Mouse (Mus musculus) heart, embryonic 12.5 days (tissue): ENCODE data around the gene Tgfbr3. TPM values are rescaled to one million over a fixed set of nuclear protein-coding genes. Genes with fewer than 3 reads are reported as not detected.
A peak's percentile ranks its signal among the peaks of the same experiment; 100 is the strongest.
"Not testable (repeated sequence)": the region's sequence is repeated elsewhere in the genome, so short reads cannot be mapped to it uniquely, and the experiment has no call there.

Experiments
- ATAC-seq: fragments of 200-750 bp; cut with Nextera tagmentation; 2 replicates; pipeline ENCODE4 v1.8.0; 2017; ENCODE audit warnings: moderate TSS enrichment, moderate library complexity; ENCODE audit not compliant: insufficient number of reproducible peaks, low FRiP score
- H3K27ac ChIP-seq: fragments of 300-500 bp; sonication (generic); 2 replicates; pipeline ENCODE4 v1.5.1; 2016; ENCODE audit warnings: mild to moderate bottlenecking, moderate library complexity; ENCODE audit not compliant: poor library complexity, severe bottlenecking
- H3K27me3 ChIP-seq: fragments of 300-500 bp; sonication (generic); replicated peaks from 2 replicates; pipeline ENCODE4 v1.6.1; 2016; ENCODE audit warnings: mild to moderate bottlenecking, moderate library complexity
- H3K36me3 ChIP-seq: fragments of 300-500 bp; sonication (generic); 2 replicates; pipeline ENCODE4 v1.6.1; 2016; ENCODE audit warnings: mild to moderate bottlenecking, moderate library complexity
- H3K4me1 ChIP-seq: fragments of 300-500 bp; sonication (generic); replicated peaks from 2 replicates; pipeline ENCODE4 v1.6.1; 2016; ENCODE audit warnings: mild to moderate bottlenecking
- H3K4me2 ChIP-seq: fragments of 300-500 bp; sonication (generic); 2 replicates; pipeline ENCODE4 v1.6.1; 2016; ENCODE audit warnings: mild to moderate bottlenecking, moderate library complexity
- H3K4me3 ChIP-seq: fragments of 300-500 bp; sonication (generic); 2 replicates; pipeline ENCODE4 v1.5.1; 2016; ENCODE audit warnings: mild to moderate bottlenecking
- H3K9ac ChIP-seq: fragments of 300-500 bp; sonication (generic); 2 replicates; pipeline ENCODE4 v1.6.1; 2016; ENCODE audit warnings: mild to moderate bottlenecking, moderate library complexity
- H3K9me3 ChIP-seq: fragments of 300-500 bp; sonication (generic); replicated peaks from 2 replicates; pipeline ENCODE4 v1.6.1; 2016; ENCODE audit warnings: mild to moderate bottlenecking, moderate library complexity
- WGBS: fragments of 180-500 bp; shearing (Covaris S2); methylation state at CpG from one replicate; pipeline ENCODE4 v1.1.7; 2016; 5-methylcytosine and 5-hydroxymethylcytosine counted together
- polyA plus RNA-seq: library from polyadenylated mRNA; unstranded; fragments of >200 nt; fragmentation: Nextera tagmentation; extraction: Ambion mirVana; gene quantifications from 2 replicates; pipeline ENCODE4 v1.2.1, GENCODE M21; 2016

Tgfbr3 gene
- polyA plus RNA-seq, 1 experiment from 2014 or later: 38.1 TPM

DNA sequence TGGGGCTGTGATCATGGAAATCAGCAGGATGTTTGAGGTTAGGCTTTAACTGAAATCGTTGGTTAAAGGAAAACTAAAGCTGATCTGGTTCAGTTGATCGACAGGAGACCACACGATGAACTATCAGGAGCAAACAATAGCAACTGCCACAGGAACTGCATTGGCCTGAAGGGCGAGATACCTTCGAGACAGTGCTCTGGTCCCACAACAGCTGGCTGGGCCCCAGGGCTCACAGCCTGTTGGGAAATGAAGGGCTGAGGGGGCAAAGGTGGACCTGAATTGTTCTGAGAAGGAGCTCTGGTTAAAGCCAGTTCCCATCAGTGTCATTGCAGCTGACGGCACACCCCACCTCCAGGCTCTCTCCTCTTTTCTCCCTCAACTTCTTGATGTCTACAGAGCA lies 52.5 kb downstream of the Tgfbr3 start:
- no peak for ATAC-seq
- Histone ChIP-seq H3K27ac (peak overlapping the region; percentile 7; the same call in 1 of the 2 replicates), H3K36me3 (no peaks in the 10 kb centered on the region), H3K4me2 (no peak overlapping the region), H3K9ac (no peak overlapping the region), H3K27me3 (no peaks in the 10 kb centered on the region), H3K9me3 (no peaks in the 10 kb centered on the region), H3K4me3 (no peak overlapping the region), H3K4me1 (peaks cover 66% of the 10 kb centered on the region)
- WGBS: 62% methylated on average over 6 of the region's 6 CpGs

DNA sequence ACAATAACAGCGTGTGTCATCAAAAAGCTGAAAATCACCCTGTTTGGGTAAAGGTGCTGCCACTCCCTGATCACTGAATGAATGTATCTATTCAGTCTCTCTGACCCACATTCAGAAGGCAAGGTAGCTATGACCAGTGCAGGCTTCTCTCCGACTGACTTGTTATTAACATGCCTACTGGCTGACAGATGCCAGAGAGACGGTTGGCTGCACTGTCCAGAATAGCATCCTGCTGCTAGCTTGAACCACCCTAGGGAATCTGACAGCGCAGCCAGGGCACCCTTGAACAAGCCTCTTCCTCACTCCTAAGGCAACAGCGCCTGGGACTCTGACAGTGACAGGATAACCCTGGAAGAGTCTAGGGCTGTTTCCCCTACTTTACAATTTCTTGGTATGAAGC lies 53.4 kb downstream of the Tgfbr3 start:
- no peak for ATAC-seq
- peaks cover 69% of the 10 kb centered on the region for H3K4me1 ChIP-seq
- 65% methylated on average over 5 of the region's 5 CpGs for WGBS
- H3K4me3 ChIP-seq: no peak overlapping the region
- no peak overlapping the region for H3K4me2 ChIP-seq
- H3K27me3 ChIP-seq: no peaks in the 10 kb centered on the region
- no peak overlapping the region for H3K9ac ChIP-seq
- no peak overlapping the region for H3K27ac ChIP-seq
- H3K9me3 ChIP-seq: no peaks in the 10 kb centered on the region
- no peaks in the 10 kb centered on the region for H3K36me3 ChIP-seq

DNA sequence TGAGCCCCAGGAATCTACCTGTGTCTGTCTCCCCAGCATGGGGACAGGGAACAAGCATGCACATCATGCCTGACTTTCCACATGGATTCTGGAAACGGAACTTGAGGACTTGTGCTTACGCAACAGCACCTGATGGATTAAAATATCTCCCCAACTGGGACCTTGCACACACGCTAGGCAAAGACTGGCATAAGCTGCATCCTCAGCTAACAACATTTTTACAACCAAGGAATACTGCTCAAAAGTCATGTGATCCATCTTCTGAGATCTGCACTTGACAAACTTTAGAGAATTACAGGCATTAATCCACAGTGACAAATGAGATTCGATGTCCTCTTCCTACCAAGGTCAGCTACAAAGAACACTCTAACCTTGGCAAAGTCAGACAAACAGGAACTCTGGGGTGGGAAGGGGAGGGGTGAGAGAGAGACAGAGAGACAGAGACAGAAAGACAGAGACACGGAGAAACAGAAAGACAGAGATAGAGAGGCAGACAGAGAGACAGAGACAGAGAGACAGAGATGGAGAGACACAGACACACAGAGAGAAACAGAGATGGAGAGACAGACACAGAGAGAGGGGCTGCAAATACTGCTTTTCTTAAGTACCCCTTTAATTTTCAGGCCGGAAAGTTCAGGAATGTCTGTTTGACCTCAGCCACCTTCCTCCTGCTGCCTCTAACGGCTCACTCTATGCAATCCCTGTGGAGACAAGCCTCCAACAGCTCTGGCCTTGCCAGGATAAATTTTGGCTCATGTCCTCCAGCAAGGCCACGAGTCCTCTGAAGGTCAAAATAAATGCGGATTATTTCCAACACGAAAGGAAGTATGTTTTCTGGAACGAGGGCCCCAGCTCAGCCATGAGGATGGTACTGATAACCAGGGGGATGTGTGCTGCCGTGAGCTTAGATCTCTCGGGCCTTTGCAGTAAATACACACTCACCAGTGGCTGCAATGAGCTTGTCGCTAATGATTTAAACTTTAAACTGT lies 55.8 kb downstream of the Tgfbr3 start:
- peaks cover 67% of the 10 kb centered on the region for H3K4me1 ChIP-seq
- H3K4me3 ChIP-seq: no peak overlapping the region
- H3K9ac ChIP-seq: no peak overlapping the region
- no peaks in the 10 kb centered on the region for H3K27me3 ChIP-seq
- H3K9me3 ChIP-seq: no peaks in the 10 kb centered on the region
- ATAC-seq: no peak
- 43% methylated on average over 14 of the region's 14 CpGs for WGBS
- no peaks in the 10 kb centered on the region for H3K36me3 ChIP-seq
- H3K4me2 ChIP-seq: no peak overlapping the region; the same call in 1 of the 2 replicates
- H3K27ac ChIP-seq: peak overlapping the region; percentile 48

DNA sequence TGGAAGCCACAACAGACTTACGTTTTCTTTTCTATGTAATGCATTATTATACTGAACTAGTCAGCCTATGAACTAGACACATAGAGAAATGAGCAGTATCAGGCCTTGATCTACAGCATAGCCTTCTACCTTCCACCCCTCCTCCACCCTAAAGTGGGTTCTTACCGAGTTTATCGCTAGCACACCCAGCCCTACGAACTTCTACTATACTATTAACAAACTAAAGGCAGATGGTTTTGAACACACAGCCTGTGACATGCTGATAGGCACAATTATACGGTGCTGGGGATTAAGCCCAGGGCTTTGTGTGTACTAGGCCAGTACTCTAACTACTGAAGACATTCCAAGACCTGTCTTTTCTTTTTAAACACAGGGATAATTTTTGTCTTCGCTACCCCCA lies 59.2 kb downstream of the Tgfbr3 start:
- Histone ChIP-seq H3K9me3 (0 out of 2 replicates have a peak, but pooled peaks cover 3% of the 10 kb centered on the region), H3K4me1 (peaks cover 45% of the 10 kb centered on the region), H3K9ac (no peak overlapping the region), H3K4me2 (no peak overlapping the region), H3K27me3 (no peaks in the 10 kb centered on the region), H3K36me3 (peaks cover 4% of the 10 kb centered on the region), H3K4me3 (no peak overlapping the region), H3K27ac (no peak overlapping the region)
- ATAC-seq: no peak
- WGBS: 77% methylated on average over 6 of the region's 6 CpGs

DNA sequence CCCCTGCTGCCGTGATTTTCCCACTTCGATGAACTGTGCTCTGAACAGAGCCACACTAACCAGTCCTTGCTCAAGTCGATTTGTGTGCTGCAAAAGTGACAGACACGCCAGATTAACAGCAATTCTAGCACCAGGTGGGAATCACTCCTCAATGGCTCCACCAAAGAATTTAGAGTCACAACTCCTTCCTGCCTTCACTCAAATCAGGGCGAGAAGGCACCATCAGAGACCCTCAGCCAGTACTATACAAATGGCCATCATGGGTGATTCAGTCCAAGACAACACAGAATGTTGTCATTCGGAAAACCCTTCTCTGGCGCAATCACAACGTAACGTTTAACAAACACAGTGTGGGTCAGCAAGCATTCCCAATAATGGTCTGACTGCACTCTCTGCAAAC lies 60.4 kb downstream of the Tgfbr3 start:
- H3K9ac ChIP-seq: no peak overlapping the region
- H3K4me3 ChIP-seq: no peak overlapping the region
- peaks cover 39% of the 10 kb centered on the region for H3K4me1 ChIP-seq
- 0 out of 2 replicates have a peak, but pooled peaks cover 3% of the 10 kb centered on the region for H3K9me3 ChIP-seq
- no peaks in the 10 kb centered on the region for H3K27me3 ChIP-seq
- H3K4me2 ChIP-seq: no peak overlapping the region
- no peak for ATAC-seq
- WGBS: 68% methylated on average over 9 of the region's 9 CpGs
- no peak overlapping the region for H3K27ac ChIP-seq
- peaks cover 4% of the 10 kb centered on the region for H3K36me3 ChIP-seq

DNA sequence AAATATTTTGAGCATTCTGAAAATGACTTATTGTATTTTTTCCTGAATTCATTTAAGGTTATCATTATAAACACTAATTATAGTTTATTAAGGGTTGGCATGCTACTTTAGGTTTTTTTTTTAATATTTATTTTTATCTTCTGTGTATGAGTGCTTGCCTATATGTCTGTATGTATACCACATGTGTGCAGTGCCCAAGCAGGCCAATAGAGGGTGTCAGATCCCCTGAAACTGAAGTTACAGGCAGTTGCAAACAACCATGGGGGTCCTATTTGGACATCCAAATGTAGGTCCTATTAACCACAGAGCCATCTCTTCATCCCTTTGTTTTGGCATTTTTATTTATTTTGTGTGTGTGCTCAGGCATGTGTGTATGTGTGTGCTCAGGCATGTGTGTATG lies 61.8 kb downstream of the Tgfbr3 start:
- no peak for ATAC-seq
- Histone ChIP-seq H3K4me2 (no peak overlapping the region), H3K4me3 (no peak overlapping the region), H3K36me3 (peaks cover 4% of the 10 kb centered on the region), H3K27ac (no peak overlapping the region), H3K27me3 (no peaks in the 10 kb centered on the region), H3K4me1 (peaks cover 44% of the 10 kb centered on the region), H3K9ac (no peak overlapping the region), H3K9me3 (0 out of 2 replicates have a peak, but pooled peaks cover 3% of the 10 kb centered on the region)

DNA sequence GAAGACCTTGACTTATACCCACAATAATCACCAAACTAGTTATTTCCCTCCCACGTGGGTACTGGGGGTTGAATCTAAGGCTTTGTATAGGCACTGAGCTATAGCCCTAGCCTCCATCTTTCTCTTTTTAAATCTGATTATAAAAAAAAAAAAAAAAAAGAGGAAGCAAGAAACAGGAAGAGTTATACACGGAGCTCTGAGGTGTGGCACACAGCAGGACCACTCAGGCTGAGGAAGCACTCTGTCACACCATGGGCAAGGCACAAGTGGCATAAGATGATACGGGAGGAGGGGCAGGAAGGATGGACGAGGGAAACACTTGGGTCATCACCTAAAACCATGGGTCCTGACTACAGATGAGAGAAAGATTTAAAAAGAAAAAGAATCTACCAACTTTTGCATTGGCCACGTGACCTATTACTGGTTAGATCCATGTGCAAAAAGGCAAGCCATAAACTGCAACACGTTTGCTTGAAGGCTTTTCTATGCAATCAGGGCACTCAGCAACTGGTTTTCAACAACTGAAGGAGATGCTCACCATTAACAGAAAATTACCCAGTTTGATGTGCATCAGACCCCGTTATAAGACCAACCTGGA lies 64.5 kb downstream of the Tgfbr3 start:
- H3K36me3 ChIP-seq: peaks cover 4% of the 10 kb centered on the region
- H3K4me2 ChIP-seq: no peak overlapping the region
- H3K27me3 ChIP-seq: no peaks in the 10 kb centered on the region
- H3K9me3 ChIP-seq: 0 out of 2 replicates have a peak, but pooled peaks cover 3% of the 10 kb centered on the region
- peaks cover 63% of the 10 kb centered on the region for H3K4me1 ChIP-seq
- no peak overlapping the region for H3K27ac ChIP-seq
- ATAC-seq: no peak
- no peak overlapping the region for H3K9ac ChIP-seq
- WGBS: 74% methylated on average over 7 of the region's 7 CpGs
- H3K4me3 ChIP-seq: no peak overlapping the region

DNA sequence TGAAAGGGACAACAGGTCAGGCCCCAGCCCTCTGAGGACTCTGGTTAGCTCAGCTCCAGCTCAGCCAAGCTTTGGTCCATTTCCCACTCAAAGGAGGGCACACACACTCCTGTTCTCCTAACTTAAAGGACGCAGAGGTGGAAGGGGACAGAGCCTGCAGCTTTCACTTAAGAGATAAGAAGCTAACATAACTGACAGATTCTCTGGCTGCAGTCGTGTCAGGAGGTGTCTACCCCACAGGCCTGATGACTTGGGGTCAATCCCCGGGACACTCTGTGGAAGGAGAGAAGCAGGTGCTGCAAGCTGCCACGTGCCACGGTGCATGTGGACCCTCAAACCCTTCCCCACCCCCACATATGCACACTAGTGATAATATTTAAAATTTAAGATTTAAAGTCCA lies 65.3 kb downstream of the Tgfbr3 start:
- WGBS: 20% methylated on average over 5 of the region's 5 CpGs
- Histone ChIP-seq H3K4me3 (no peak overlapping the region), H3K9me3 (0 out of 2 replicates have a peak, but pooled peaks cover 3% of the 10 kb centered on the region), H3K27ac (no peak overlapping the region; the same call in 1 of the 2 replicates), H3K27me3 (no peaks in the 10 kb centered on the region), H3K36me3 (peaks cover 4% of the 10 kb centered on the region), H3K9ac (no peak overlapping the region), H3K4me1 (peaks cover 64% of the 10 kb centered on the region), H3K4me2 (no peak overlapping the region)
- ATAC-seq: 0 out of 2 replicates have a peak, but pooled peaks have one; percentile 54

DNA sequence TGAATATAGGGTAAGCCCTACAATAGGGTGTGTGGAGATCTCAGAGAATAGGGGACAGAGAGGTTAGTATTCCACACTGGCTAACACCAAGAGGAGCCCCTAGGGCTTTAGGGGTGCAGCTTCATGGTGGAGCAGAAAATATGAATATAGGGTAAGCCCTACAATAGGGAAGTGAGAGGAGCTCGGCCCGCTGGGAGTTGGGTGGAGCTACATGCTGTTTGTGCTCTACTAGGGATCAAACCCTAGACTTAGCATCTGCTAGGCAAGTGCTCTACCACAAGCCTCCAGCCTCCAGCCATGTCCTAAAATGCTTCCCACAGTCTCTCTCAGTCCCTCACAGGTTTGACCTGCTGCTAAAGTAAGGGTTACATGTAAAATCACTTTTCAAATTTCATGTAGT lies 65.9 kb downstream of the Tgfbr3 start:
- not testable (repeated sequence) for H3K9ac ChIP-seq, H3K27me3 ChIP-seq, H3K4me2 ChIP-seq, H3K9me3 ChIP-seq, H3K36me3 ChIP-seq, H3K4me3 ChIP-seq, H3K27ac ChIP-seq, ATAC-seq
- peaks cover 60% of the 10 kb centered on the region for H3K4me1 ChIP-seq
- WGBS: 88% methylated on average over 2 of the region's 2 CpGs

DNA sequence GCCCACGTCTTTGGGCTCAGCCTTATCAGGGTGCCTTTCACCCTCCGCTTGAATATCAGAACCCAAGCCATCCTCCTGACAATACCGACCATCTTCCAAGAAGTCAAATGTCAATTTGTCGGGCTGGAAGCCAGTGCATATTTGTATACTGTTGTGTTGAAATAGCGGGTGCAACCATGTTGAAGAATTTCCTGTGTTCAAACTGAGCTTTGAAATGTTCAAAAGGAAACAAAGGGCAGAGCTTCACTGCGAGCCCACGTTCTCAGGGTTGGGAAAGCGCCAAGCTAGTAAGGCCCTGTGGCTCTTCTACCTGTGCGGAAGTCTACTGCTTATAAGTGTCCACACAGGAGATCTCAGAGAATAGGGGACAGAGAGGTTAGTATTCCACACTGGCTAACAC lies 66.4 kb downstream of the Tgfbr3 start:
- Histone ChIP-seq H3K9me3 (0 out of 2 replicates have a peak, but pooled peaks cover 3% of the 10 kb centered on the region), H3K4me1 (peaks cover 63% of the 10 kb centered on the region), H3K27ac (no peak overlapping the region), H3K9ac (no peak overlapping the region), H3K4me3 (no peak overlapping the region), H3K27me3 (no peaks in the 10 kb centered on the region), H3K4me2 (no peak overlapping the region), H3K36me3 (peaks cover 4% of the 10 kb centered on the region)
- 78% methylated on average over 9 of the region's 9 CpGs for WGBS
- no peak for ATAC-seq

DNA sequence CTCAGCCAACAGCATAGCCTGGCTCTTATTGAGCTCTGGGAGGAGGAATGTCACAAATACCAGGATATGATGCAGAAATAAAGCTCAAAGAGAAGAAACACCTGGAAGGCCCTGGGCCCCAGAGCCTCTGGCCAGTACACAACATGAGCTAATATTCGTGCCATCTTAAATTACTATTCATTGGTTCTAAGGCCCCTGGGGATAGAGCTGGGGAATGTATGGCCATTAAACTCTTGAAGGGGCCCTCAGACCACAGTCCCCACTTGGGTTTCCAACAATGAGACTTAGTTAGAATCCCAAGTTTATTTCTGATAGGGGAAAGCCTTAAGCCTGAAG lies 66.8 kb downstream of the Tgfbr3 start:
- no peak for ATAC-seq
- no peak overlapping the region for H3K9ac ChIP-seq
- peaks cover 67% of the 10 kb centered on the region for H3K4me1 ChIP-seq
- H3K4me2 ChIP-seq: no peak overlapping the region
- peaks cover 1% of the 10 kb centered on the region for H3K36me3 ChIP-seq
- 0 out of 2 replicates have a peak, but pooled peaks cover under 1% of the 10 kb centered on the region for H3K9me3 ChIP-seq
- H3K4me3 ChIP-seq: no peak overlapping the region
- no peak overlapping the region; the same call in 1 of the 2 replicates for H3K27ac ChIP-seq
- WGBS: 84% methylated on average over 1 of the region's 1 CpGs
- H3K27me3 ChIP-seq: no peaks in the 10 kb centered on the region
